Mouse (Mus musculus): ENCODE measurements around the gene Tom1l1. TPM values are rescaled to one million over a fixed set of nuclear protein-coding genes. Genes with fewer than 3 reads are reported as not detected.
A peak's percentile ranks its signal among the peaks of the same experiment; 100 is the strongest.
"Not testable (repeated sequence)": the region's sequence is repeated elsewhere in the genome, so short reads cannot be mapped to it uniquely, and the experiment has no call there.

Tom1l1 gene
- total RNA-seq (2021), result 10 to 100 TPM; 31.2 to 35.5 TPM
- long read RNA-seq, experiment 1, full-length matches to known transcripts, result 8 of 13 reads
- long read RNA-seq, experiment 1, partial matches to known transcripts, result 0 of 13 reads
- long read RNA-seq, experiment 1, other reads (novel, unspliced or antisense), result 5 of 13 reads
- long read RNA-seq, experiment 2, full-length matches to known transcripts, result 22 of 24 reads
- long read RNA-seq, experiment 2, partial matches to known transcripts, result 1 of 24 reads
- long read RNA-seq, experiment 2, other reads (novel, unspliced or antisense), result 1 of 24 reads

DNA sequence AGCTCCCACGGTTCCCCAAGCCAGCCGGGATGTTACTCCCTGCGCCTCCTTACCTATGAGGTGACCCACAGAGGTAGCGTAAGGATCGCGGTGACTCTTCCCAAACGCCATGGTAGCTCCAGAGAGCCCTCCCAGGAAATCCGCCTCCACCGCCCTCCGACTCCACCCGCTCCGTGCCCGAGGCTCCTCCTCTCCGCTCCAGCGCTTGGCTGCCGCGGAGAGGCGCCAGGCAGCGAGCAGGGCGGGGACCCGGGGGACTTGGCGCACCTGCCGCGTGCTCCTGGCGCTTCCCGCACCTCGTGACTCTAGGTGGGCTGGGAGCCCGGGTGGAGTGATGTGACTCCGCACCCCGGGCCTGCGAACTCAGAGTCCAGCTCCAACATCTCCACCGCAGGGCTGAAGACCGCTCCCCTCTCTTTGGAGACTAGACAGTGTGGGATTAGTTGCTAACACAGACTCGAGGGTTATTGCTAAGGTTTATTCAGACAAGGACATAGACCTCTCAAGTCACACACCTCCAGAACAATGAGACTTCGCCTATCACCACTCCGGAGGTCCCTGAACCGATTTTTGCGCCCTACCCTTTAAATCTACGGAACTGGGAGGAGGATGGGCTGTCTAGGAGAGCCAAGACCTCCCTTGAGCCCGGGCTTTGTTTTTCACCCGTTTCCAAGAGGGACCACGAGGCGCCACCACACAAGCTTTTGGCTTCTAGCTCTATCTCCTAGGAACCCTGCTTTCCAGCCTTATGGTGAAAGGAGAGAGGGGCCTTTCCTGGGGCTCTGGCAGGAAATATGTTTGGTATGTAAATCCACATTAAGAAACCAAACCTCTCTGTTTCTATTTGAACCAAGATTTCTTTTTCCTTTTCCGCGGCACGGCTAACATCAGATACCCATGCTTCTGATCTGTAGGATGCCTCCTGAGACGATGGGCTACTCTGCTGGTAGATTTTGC, at the start of gene Tom1l1:
TSS of gene Tom1l1 (minus strand) at position 907 of the 957 bp plus-strand sequence.
- peak; percentile 39 to 57 for DNase-seq (ENCODE audit: low spot score in 2 of 2)

DNA sequence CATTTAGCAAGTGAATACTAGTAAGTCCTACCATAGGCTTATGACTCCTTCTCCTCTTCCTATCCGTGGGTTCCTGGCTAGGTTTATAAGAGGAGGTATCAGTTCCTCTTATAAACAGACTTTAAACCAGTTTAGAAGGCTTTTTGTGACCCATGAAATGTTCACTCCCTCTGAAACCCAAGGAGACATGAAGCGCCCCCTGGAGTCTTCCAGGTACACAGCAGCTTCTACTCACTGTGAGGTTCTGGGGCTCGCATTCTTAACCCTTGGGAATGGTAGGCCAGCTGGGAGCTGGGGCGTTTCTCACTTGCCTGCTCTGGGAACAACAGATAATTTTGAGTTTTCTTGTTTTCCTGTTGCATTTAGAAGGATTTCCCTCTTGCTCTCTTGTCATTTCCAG, 45.4 kb upstream of the Tom1l1 start:
- DNase-seq (ENCODE audit: low spot score in 2 of 2), result no peak

DNA sequence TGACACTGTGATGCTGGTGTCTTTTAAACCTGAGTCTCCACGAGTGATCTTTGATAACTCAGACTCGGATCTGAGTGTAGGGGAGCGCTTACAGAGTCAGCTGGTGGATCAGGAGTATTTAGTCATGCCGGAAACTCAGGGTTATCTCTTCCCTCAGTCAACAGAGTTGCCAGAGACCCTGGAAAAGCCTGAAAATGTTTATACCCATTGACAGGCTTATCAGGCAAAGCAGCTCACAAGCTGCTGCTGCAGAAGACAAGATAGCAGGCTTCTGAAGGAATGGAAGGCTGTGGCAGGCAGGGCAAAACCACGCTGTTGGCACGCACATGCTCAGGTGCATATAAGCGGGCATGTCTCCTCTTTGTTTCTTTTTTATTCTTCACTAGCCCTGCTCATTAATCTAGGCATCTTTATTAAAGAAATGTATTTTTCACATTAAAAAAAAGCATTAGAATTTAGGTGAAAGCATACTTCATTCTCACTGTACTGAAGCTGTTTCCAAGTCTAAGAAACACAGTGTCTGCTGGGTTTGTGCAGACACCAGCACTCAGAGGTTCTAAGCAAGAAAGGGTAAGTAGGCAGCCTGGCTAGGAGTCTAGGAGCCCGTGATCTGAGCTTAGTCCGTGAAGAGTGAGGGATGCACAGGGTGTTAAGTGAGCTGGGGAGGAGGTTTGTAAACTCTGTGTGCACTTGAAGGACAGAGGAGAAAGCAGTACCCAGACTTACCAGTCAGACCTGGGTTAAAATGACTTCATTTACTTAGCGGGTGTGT, 39.4 kb upstream of the Tom1l1 start:
- no peak for DNase-seq (ENCODE audit: low spot score in 2 of 2)

DNA sequence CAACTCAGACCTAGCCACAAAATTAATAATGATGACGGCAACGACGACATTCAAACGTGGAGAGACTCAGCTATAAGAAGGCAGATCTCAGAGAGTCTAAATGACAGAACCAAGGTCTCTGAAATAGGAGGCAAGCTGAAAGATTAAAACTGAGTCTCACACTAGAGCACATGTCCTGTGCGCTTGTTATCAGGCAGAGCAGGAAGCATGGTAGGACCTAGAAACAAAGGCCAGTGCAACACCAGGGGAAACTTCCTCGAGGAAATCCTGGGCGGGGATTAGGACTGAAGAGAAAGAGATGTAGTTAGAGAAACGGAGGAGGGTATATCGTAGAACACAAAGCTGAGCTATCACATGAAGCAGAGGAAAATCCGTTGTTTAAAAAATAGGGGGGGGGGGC, 38.6 kb upstream of the Tom1l1 start:
- no peak for DNase-seq (ENCODE audit: low spot score in 2 of 2)

DNA sequence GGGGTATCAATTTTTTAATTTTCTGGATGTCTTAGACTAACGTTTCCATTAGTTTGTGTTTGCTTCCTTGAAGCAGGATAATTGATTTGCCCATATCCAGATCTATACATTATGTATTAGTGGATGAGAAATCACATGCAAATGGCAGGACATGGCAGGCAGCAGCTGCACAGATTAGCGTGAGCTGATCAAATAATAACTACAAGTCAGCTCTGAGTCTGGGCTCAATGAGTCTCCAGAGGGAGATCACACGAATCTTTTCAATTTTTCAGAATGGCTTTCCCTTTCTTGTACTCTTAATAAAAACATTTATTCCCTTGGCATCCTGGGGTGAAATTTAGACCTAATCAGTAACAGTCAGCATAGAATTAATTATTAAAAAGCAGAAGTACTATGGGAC, 34.1 kb upstream of the Tom1l1 start:
- no peak for DNase-seq (ENCODE audit: low spot score in 2 of 2)

DNA sequence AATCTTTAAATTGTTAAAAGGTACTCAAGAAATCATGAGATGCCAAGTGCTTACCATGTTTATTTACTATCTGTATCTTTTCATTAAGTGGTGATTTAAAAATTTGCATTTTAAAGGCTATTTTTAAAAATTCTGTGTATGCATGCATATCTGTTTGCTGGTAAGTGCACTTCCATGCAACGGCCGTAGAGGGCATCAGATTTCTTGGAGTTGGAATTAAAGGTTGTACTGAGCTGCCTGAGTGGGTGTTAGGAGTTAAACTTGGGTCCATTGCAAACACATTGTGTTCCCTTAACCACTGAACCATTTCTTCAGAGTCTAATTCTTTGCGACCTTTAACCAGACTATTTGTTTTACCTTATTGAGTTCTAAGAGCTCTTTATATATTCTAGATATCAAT, 29.6 kb upstream of the Tom1l1 start:
- no peak for DNase-seq (ENCODE audit: low spot score in 2 of 2)

DNA sequence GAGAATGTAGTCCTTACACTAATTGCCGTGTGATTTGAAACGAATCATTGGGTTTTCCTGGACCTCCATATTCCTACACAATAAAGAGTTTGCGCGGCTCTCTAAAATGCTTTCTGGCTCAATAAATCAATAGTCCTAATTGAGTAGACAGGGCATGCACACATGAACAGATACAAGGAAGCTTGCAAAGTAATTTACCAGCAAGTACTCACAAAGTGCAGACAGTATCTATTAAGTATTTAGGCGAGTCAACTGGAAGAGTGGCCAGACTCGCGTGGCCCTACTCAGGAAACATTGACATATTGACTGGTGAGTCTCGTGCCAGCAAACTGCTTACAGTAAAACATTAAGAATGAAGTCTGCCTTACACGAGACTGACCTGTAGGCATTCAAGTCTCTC, 23.4 kb upstream of the Tom1l1 start:
- DNase-seq (ENCODE audit: low spot score in 2 of 2), result no peak

DNA sequence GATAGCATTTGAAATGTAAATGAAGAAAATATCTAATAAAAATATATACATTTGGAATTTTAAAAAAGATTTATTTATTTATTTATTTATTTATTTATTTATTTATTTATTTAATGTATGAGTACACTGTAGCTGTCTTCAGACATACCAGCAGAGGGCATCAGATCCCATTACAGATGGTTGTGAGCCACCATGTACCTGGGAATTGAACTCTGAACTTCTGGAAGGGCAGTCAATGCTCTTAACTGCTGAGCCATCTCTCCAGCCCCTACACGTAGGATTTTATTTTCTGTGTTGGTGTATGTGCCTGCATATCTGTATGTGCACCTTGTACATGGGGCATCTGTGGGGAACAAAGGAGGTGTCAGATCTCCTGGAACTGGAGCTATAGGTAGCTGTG, 19.0 kb upstream of the Tom1l1 start:
- not testable (repeated sequence) for DNase-seq (ENCODE audit: low spot score in 2 of 2)

DNA sequence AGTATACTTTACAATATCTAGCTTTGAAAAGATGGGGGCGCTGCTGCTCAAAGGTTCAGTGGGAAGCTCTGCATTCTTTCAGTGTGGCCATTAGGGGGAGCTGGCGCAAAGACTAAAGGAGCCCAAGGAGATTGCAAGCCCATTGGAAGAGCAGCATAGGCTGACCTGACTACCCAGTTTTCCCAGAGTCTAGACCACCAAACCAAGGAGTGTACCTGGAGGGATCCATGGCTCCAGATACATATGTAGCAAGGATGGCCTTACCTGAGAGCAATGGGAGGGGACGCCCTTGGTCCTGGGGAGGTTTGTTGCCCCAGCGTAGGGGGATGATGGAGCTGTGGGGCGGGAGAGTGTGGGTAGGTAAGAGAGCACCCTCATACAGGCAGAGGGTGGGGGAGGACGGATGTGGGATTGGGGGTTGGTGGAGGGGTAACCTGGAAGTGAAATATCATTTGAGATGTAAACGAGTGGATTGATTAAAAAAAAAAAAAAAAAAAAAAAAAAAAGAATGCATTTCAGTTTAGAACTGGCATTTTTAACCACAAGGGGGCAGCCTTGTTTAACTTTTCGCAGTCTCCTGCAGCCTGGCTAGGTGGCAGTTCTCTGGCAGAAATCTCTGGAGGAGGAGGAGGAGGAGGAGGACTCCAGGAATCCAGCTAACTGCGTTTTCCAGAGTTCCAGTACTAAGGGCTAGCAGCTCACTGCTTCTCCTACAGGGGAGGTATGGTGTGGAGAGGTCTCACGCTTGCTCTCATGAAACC, 9.5 kb upstream of the Tom1l1 start:
- peak in 1 of 2 experiments; percentile 53 for DNase-seq (ENCODE audit: low spot score in 2 of 2)

DNA sequence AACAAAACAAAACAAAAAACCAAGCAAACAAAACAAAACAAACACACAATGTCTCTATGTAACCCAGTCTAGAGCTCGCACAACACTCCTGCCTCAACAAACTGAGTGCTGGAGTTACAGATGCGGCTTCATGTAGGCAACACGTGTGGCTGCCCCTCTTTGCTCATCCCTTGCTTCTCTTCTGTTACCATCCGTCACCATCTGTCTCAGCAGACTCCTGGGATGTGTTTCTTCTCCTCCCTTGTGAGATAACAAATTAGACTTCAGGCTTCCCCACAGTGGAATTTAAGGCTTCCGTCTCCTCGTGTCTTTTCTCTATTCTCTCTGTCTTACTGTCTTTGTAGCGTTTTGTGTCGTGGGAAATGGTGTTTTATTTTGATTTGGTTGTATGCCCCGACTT, 7.6 kb upstream of the Tom1l1 start:
- no peak for DNase-seq (ENCODE audit: low spot score in 2 of 2)

DNA sequence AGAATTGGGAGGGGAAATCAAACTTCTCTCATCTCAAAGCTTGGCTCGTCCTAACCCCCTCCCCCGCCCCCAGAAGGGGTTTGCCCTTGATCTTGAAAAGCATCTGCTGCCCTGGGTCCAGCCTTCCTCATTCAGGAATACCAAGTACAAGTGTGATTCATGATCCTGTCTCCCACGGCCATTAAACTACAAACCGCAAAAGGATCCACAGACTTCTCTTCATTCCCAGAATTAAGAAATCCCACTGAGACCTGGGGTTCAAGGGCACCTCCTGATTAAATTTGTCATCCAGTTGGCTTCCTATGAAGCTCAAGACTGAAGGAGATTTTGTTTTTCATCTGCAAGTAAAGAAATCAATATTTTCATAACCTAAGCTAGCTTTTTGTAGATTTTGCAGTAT, 6.0 kb upstream of the Tom1l1 start:
- DNase-seq (ENCODE audit: low spot score in 2 of 2), result no peak

DNA sequence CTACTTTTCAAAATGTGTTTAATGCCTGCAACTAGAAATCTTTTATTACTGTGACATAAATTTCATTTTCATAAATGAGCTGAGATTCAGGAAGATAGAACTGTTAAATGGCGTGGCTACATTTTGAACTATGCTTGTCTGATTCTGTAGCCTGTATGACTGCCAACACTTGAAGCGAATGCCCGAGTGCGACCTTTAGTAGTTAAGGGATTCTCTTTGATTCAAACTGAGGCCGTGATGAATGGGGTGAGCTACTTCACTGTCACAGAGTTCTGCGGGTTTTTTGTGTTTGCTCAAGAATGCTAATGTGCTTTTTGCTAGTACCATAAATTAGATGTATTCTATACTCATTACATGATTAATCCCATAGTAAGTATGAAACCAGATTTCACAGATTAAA, 2.2 kb upstream of the Tom1l1 start:
- no peak for DNase-seq (ENCODE audit: low spot score in 2 of 2)

DNA sequence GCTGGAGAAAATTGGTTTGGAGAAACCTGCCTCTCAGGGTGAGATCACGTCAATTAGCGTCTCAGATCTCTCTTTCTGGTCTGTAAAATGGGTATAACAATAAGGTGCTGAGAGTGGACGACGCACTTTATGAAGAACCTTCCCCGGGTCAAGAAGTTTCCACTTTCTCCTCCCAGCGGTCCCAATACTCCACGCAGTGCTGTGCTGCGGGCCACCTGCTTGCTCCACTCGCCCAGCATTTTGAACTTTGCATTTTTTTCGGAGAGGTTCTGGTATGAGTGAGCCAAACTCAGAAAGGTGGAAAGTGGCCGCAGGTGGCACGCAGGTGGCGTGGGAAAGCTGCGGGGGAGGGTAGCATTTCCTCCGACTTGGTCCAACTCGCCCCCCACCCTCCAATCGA, 1.1 kb downstream of the Tom1l1 start:
- DNase-seq (ENCODE audit: low spot score in 2 of 2), result no peak

DNA sequence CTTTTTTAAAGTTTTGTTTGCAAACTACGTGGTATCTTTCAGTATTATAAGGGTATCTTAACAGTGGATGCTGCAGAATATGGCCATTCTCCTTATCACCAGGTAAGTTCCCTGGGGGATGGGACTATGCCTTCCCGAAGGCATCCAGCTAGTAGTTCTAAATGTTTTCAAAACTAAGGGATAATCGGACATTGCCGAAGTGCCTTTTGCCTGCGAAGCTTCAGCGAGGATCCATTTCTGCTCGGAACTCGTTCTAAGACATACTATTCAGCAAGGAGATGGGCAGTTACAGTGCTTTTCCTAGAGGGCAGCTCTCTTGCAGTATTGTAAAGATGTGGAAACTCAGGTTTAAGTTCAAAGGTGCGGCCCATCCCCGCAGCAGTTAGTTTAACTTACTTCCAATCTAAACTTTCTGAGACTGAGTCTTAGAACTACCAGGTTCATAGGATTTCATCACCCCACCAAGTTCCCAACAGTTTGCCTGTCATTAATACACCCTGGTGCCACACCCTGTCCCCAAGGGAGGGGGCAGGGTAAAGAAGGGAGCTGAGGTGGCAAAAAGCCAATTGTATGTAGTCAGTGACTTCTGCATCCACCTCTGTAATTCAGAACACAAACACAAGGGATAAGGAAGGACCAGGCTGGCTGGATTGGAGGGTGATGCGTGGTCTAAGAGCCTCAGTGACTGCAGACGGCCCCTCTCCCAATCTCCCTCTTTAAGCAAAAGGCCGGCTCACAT, 1.7 kb downstream of the Tom1l1 start:
- no peak for DNase-seq (ENCODE audit: low spot score in 2 of 2)

DNA sequence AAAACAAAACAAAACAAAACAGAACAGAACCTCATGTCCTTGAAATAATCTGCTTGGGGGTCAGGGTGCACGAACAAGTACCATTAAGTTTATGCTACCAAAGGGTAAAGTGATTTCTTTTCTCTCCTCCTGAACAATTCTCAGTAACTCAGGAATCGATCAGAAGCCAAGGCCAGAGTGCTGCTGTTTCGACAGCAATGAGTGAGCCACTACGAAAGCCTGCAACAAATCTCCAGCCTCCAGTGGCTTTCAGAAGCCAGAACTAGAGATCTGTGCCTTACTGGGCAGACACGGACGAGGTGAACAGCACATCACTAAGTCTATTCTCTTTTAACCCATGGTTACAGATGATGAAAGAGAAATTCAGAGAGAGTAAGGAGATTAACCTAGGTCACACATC, 3.0 kb downstream of the Tom1l1 start:
- DNase-seq (ENCODE audit: low spot score in 2 of 2), result no peak

DNA sequence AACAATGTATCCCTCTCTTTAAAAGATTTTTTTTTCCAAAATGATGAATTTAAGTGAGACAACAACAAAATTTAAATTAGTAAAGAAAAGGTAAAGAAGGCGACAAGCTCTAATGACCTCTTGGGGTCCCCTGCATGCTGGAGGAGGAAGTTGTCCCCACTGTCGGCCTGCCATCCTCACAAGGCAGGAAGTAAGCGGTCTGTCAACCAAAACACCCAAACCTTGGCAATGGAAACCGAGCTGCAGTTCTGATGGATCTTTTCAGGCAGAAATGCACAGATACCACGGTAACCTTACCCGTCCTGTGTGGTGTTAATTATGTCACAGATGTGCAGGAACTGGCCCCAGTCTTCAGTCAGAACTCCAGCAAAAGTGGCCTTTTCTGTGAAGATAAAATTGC, 3.4 kb downstream of the Tom1l1 start:
- DNase-seq (ENCODE audit: low spot score in 2 of 2), result no peak

DNA sequence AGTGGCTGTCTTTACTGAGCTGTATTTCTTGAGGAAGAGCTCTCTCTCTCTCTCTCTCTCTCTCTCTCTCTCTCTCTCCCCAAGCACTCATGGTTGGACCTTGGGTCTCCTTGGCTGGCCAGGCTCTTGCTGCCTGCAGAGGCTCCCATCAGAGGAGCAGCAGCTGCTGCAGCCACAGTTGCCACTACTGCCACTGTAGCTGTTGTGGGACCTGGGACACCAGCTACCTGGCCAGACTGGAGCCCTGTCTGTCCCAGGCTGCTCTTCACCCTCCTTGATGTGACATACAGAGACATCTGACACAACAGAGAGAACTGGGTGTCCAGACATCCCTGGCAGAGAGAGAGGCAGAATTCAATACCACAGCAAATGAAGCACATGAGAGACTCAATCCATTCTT, 7.0 kb downstream of the Tom1l1 start:
- DNase-seq (ENCODE audit: low spot score in 2 of 2), result no peak

DNA sequence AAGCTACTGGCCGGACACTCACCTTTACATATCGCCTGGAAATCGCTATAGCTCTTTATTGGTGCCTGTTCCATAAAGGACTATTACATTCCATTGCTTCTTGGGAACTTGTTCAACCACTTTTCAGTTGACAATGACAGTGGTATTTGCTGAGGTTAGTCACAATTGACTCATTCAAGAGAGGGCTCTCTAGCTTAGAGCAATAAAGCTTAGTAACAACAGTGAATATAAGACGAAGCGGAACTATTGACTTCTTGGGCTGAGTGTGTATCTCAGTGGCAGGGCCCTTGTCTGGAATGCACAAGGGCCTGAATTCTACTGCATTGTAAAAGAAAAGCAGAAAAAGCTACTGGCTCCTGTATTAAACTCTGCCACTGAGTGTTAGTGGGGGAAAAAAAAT, 9.6 kb downstream of the Tom1l1 start:
- no peak for DNase-seq (ENCODE audit: low spot score in 2 of 2)

DNA sequence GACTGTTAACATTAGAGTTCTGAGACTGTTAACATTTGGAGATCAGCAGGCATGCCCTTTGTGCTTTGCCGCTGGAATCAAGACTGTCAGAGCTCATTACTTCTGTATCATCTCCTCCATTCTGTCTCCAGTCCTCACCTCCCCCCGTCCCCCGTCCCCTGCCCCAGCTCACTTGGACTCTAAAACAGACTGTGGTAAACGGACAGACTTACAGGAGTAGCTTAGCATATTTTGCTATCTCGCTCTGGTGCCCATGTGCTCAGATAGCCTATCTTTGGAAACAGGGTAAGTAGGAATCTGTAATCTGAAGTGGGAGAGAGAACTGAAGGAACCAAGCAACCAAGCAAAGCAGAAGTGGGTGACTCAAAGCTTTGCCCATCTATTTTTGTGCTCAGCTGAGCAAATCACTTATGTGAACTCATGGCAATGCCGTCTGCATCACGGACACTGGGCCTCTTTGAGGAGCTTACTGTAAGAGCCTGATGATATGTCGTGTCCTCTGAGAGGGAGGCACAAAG, 10.3 kb downstream of the Tom1l1 start:
- DNase-seq (ENCODE audit: low spot score in 2 of 2), result no peak

DNA sequence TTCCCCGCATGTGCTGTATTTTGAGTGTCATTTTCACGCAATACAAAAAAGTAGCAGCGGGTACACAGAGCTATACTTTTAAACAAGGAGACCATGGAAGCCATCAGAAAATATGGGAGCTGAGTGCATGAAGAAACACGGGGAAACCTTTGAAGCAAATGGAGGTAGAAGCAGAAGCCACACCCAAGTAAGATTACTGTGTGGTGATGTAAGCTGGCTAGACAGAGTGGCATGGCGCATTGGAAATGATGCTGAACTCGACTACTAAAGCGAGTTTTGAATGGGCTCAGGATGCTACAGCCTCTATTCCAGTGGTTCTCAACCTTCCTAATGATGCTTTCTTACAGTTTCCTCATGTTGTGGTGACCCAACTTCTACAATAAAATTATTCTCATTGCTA, 11.1 kb downstream of the Tom1l1 start:
- DNase-seq (ENCODE audit: low spot score in 2 of 2), result no peak
